Mouse (Mus musculus) embryonic facial prominence, embryonic 12.5 days (tissue): ENCODE measurements at regions not wholly inside any gene's neighbourhood (a gene's known extent, or its start where the extent isn't known, plus 50 kb on each side); places are given as distances from the start of the nearest gene placed in this dataset.

Experiments
- ATAC-seq: fragments of 200-750 bp; cut with Nextera tagmentation; 2 replicates; pipeline ENCODE4 v1.8.0; 2017; ENCODE audit not compliant: insufficient number of reproducible peaks, insufficient read depth, low FRiP score, low TSS enrichment
- H3K27ac ChIP-seq: fragments of 300-500 bp; sonication (generic); 2 replicates; pipeline ENCODE4 v1.5.1; 2016; ENCODE audit warnings: mild to moderate bottlenecking
- H3K27me3 ChIP-seq: fragments of 300-500 bp; sonication (generic); 2 replicates; pipeline ENCODE4 v1.6.1; 2016; ENCODE audit warnings: mild to moderate bottlenecking, moderate library complexity
- H3K36me3 ChIP-seq: fragments of 300-500 bp; sonication (generic); 2 replicates; pipeline ENCODE4 v1.6.1; 2016; ENCODE audit warnings: mild to moderate bottlenecking
- H3K4me1 ChIP-seq: fragments of 300-500 bp; sonication (generic); 2 replicates; pipeline ENCODE4 v1.6.1; 2016
- H3K4me2 ChIP-seq: fragments of 300-500 bp; sonication (generic); replicated peaks from 2 replicates; pipeline ENCODE4 v1.6.1; 2016; ENCODE audit warnings: mild to moderate bottlenecking, moderate library complexity
- H3K4me3 ChIP-seq: fragments of 300-500 bp; sonication (generic); 2 replicates; pipeline ENCODE4 v1.5.1; 2016; ENCODE audit warnings: mild to moderate bottlenecking
- H3K9ac ChIP-seq: fragments of 300-500 bp; sonication (generic); 2 replicates; pipeline ENCODE4 v1.6.1; 2016; ENCODE audit warnings: mild to moderate bottlenecking, moderate library complexity
- H3K9me3 ChIP-seq: fragments of 300-500 bp; sonication (generic); 2 replicates; pipeline ENCODE4 v1.6.1; 2016; ENCODE audit warnings: mild to moderate bottlenecking, moderate library complexity
- WGBS: fragments of 180-500 bp; shearing (Covaris S2); methylation state at CpG from one replicate; pipeline ENCODE4 v1.1.7; 2016; 5-methylcytosine and 5-hydroxymethylcytosine counted together

DNA sequence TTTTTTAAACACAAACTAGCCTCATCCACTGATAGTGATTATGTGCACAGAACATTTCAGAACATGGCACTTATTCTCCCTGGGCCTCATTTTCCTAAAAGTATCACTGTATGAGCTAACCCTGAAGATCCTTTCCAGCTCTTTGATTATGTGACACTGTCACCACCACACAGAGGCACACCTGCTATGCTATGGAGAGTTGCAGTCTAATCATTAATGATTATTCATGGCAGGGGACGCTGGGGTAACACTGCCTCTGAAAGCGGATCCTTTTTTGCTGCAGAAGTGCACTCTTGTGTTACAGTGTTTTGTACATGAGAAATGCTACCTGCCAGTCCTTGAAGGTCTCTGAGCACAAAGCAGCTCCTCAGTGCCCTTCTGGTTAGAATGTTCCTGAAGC, 615.3 kb upstream of the Fbxo33 start:
- 65% methylated on average over 2 of the region's 2 CpGs for WGBS
- H3K9ac ChIP-seq = no peak overlapping the region
- no peaks in the 10 kb centered on the region for H3K9me3 ChIP-seq
- no peak overlapping the region for H3K27ac ChIP-seq
- H3K4me3 ChIP-seq = no peak overlapping the region
- no peaks in the 10 kb centered on the region for H3K36me3 ChIP-seq
- H3K4me2 ChIP-seq = no peak overlapping the region
- no peaks in the 10 kb centered on the region for H3K4me1 ChIP-seq
- no peaks in the 10 kb centered on the region for H3K27me3 ChIP-seq
- ATAC-seq = no peak

DNA sequence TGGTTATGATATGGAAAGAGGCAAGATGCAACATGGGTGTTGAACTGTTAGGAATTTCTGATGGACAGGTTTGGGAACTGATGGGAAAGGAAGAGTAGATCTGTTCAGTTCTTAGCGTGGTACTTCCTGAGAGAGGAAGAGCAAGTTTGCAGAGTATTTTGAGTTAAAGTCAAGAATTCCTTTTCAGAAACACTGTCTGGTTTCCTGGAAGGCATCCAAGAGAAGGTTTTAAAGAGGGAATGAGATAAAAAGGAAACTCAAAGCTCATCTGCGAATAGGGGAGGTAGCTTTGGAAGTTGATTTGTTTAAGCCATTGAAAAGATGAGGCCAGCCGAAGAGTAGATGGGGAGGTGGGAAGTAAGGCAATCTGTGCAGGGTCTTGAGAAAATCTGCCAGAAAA, 603.4 kb upstream of the Fbxo33 start:
- WGBS = 85% methylated on average over 3 of the region's 3 CpGs

DNA sequence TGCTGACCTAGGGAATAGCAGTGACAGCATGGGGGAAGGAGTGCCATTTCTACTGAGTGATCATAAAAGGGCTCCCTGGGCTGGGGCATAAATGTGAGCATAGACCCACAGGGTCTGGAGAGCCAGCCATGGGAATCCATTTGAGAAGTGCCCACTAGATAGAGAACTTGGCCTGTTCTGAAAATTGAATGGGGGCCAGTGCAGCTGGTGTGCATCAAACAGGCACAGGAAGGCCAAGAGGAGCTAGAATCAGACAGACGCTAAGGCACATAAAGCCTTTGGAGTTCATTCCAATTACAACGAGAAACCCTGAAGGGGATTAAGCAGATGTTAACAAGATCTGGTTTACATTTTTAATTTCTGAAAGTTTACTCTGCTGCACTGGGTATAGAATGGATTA, 602.9 kb upstream of the Fbxo33 start:
- Histone ChIP-seq H3K4me3 (no peak overlapping the region), H3K36me3 (no peaks in the 10 kb centered on the region), H3K9ac (no peak overlapping the region), H3K27ac (no peak overlapping the region), H3K4me2 (no peak overlapping the region), H3K9me3 (no peaks in the 10 kb centered on the region), H3K27me3 (no peaks in the 10 kb centered on the region), H3K4me1 (no peaks in the 10 kb centered on the region)
- no peak for ATAC-seq
- 48% methylated on average over 2 of the region's 2 CpGs for WGBS

More for the DNA sequence above, 603.4 kb upstream of the Fbxo33 start:
- no peak overlapping the region for H3K4me3 ChIP-seq
- no peaks in the 10 kb centered on the region for H3K9me3 ChIP-seq
- no peak overlapping the region for H3K4me2 ChIP-seq
- no peaks in the 10 kb centered on the region for H3K27me3 ChIP-seq
- H3K4me1 ChIP-seq = no peaks in the 10 kb centered on the region
- ATAC-seq = no peak
- no peaks in the 10 kb centered on the region for H3K36me3 ChIP-seq
- H3K9ac ChIP-seq = no peak overlapping the region
- no peak overlapping the region for H3K27ac ChIP-seq

DNA sequence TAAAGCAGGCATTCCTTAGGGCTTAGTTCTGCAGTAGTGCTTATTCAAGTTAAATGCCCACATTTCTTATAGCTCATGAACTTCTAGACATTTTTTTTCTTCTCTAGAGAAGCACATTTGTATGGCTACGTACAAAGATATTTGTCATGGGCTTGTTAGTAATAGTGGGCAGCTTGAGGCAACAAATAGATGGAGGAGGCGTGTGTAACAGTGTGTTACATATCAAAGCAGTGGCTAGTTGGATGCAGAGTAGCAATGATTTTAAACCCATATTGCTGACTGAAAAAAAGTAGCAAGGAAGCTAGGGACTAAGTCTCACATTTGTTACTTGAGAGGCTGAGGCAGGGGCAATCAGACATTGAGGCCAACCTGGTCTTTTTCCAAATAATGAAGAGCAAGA, 602.2 kb upstream of the Fbxo33 start:
- Histone ChIP-seq H3K27me3 (no peaks in the 10 kb centered on the region), H3K4me2 (no peak overlapping the region), H3K36me3 (no peaks in the 10 kb centered on the region), H3K4me1 (no peaks in the 10 kb centered on the region), H3K9ac (no peak overlapping the region), H3K9me3 (no peaks in the 10 kb centered on the region), H3K4me3 (no peak overlapping the region), H3K27ac (no peak overlapping the region)
- no peak for ATAC-seq
- WGBS = 77% methylated on average over 2 of the region's 2 CpGs

DNA sequence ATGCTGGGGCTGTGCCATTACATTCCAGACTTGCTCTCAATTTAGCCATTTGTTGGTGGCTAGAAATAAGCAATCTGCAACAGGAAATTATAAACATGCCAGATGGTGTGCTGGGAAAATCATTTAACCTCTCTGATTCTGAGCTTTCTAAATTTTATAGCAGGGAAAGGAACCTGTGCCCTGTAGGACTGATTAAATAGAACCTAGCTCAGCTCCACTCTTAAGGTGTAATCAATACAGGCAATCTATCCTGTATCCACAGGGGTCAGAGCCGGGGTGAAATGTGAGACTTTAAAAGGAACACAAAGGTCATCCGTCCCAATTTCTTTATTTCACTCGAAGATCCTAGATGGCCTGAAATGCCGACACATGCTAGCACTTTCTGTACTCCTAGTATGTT, 596.4 kb upstream of the Fbxo33 start:
- no peak overlapping the region for H3K9ac ChIP-seq
- 29% methylated on average over 4 of the region's 4 CpGs for WGBS

DNA sequence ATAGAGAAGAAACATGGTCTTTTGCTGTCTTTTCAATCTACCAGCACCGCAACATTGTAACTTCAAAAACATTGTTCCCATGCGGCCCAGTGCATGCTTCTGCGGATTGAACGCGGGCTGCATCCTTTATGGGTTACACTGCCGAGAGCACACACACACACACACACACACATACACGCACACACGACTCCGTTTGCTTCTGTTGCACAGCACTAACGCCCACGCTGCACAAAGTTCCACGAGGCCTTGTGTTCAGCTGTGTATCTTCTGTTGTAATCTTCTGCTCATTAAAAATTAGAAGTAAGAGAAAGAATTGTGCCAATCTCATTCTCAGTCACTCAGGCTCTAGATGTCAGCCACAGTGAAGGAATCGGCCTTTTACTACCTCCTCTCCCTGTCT, 594.8 kb upstream of the Fbxo33 start:
- H3K27me3 ChIP-seq = no peaks in the 10 kb centered on the region
- no peak overlapping the region for H3K4me3 ChIP-seq
- no peak overlapping the region for H3K4me2 ChIP-seq
- no peak overlapping the region for H3K9ac ChIP-seq
- no peaks in the 10 kb centered on the region for H3K4me1 ChIP-seq
- ATAC-seq = no peak
- H3K9me3 ChIP-seq = no peaks in the 10 kb centered on the region
- no peak overlapping the region for H3K27ac ChIP-seq
- 86% methylated on average over 13 of the region's 13 CpGs for WGBS
- no peaks in the 10 kb centered on the region for H3K36me3 ChIP-seq

More for the DNA sequence above, 596.4 kb upstream of the Fbxo33 start:
- ATAC-seq = no peak
- no peaks in the 10 kb centered on the region for H3K27me3 ChIP-seq
- no peak overlapping the region for H3K27ac ChIP-seq
- no peak overlapping the region for H3K4me2 ChIP-seq
- no peaks in the 10 kb centered on the region for H3K36me3 ChIP-seq
- H3K4me1 ChIP-seq = no peaks in the 10 kb centered on the region
- no peaks in the 10 kb centered on the region for H3K9me3 ChIP-seq
- no peak overlapping the region for H3K4me3 ChIP-seq

DNA sequence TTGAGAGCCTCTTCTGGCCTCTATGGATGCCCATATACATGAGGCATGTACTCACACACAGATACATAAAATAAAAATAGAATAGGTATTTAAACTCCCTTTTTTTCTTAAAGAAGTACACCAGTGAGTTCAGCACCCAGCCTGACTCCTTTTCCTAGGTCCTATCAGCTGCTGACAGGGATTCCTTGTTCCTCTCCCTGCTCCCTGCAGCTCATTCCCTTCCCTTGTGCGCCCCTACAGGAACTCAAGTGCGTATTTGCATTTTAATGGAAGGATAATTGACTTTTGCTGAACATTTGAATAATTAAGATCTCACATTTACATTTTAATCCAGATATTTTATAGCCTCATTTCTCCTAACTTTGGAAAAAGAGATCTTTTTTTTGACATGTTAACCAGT, 589.7 kb upstream of the Fbxo33 start:
- WGBS = 26% methylated on average over 2 of the region's 2 CpGs
- Histone ChIP-seq H3K27me3 (no peaks in the 10 kb centered on the region), H3K27ac (no peak overlapping the region), H3K9me3 (no peaks in the 10 kb centered on the region), H3K4me2 (no peak overlapping the region), H3K9ac (no peak overlapping the region), H3K4me1 (no peaks in the 10 kb centered on the region), H3K36me3 (no peaks in the 10 kb centered on the region), H3K4me3 (no peak overlapping the region)
- ATAC-seq = no peak

DNA sequence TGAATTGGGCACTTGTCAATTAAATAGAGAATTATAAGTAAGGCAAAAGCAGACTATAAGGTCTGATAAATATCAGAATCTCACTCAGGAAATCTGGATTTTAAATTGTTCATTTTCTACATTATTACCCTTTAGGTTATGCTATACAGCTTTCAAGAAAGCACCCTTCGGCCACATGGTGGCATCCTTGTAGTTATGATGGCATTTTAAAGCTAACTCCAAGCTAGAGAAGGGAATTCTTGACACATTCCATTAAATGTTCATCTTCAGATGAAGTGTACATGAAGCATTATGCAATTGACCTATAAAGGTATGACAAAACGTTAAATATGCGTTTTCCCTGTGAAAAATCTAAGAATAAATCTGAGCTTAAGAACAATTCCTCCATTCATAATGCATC, 578.5 kb upstream of the Fbxo33 start:
- Histone ChIP-seq H3K4me3 (no peak overlapping the region), H3K4me2 (no peak overlapping the region)

DNA sequence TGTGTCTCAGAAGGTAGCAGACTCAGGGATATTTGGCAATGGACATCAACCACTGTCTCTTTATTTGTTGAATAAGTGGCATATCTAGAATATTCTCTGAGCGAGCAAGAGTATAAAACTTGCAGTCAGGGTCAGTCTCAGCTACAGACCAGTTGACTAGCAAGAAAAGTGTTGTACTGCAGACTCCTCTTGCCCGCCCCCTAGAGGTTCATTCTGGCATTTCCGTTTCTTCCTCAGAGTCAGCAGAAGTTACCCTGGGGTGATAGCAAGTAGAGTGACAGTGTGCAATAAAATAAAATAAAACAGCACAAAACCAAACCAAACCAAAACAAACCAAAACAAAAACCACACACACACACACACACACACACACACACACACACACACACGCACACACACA, 571.9 kb upstream of the Fbxo33 start:
- Histone ChIP-seq H3K36me3 (no peaks in the 10 kb centered on the region), H3K4me1 (no peaks in the 10 kb centered on the region), H3K27ac (no peak overlapping the region), H3K4me2 (no peak overlapping the region), H3K9me3 (no peaks in the 10 kb centered on the region), H3K9ac (no peak overlapping the region), H3K4me3 (no peak overlapping the region), H3K27me3 (no peaks in the 10 kb centered on the region)
- 62% methylated on average over 4 of the region's 4 CpGs for WGBS
- no peak for ATAC-seq

More for the DNA sequence above, 578.5 kb upstream of the Fbxo33 start:
- Histone ChIP-seq H3K4me1 (no peaks in the 10 kb centered on the region), H3K27me3 (0 out of 2 replicates have a peak, but pooled peaks cover 3% of the 10 kb centered on the region), H3K27ac (no peak overlapping the region), H3K36me3 (no peaks in the 10 kb centered on the region), H3K9me3 (no peaks in the 10 kb centered on the region), H3K9ac (no peak overlapping the region)
- ATAC-seq = no peak
- 53% methylated on average over 3 of the region's 3 CpGs for WGBS

DNA sequence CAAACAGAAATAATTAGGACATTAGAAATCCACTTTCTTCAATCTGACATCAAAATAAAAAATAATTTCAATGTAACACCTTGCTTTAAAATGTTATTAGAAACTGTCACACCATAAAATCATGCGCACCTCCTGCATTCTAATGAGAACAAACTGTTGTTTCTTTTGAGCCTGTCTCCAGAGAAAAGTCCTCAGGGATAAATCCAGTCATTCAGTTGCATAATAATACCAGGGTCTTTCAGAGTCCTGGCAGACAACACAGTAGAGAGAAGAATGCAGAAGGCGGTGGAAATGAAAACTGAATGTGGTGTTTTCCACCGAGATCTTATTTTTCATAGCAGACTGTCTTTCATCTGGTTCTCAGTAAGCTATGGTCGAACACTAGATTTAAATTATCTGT, 567.3 kb upstream of the Fbxo33 start:
- Histone ChIP-seq H3K36me3 (no peaks in the 10 kb centered on the region), H3K4me3 (no peak overlapping the region), H3K4me1 (no peaks in the 10 kb centered on the region), H3K9me3 (no peaks in the 10 kb centered on the region), H3K27me3 (no peaks in the 10 kb centered on the region), H3K27ac (no peak overlapping the region), H3K9ac (no peak overlapping the region), H3K4me2 (no peak overlapping the region)
- WGBS = 72% methylated on average over 4 of the region's 4 CpGs
- no peak for ATAC-seq

DNA sequence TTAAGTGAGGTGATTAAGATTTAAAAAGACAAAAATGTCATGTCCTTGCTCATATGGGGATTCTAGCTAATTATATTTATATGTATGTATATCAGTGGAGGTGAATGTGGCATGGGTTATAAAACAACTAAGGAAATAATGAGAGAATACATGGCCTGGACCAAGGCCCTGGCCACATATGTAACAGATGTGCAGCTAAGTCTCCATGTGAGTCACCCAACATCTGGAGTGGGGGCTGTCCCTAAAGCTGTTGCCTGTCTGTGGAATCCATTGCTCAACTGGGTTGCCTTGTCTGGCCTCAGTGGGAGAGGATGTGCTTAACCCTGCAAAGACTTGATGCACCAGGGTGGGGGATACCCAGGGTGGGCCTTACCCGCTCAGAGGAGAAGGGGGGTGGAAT, 551.5 kb upstream of the Fbxo33 start:
- ATAC-seq = no peak
- 100% methylated on average over 1 of the region's 1 CpGs for WGBS
- Histone ChIP-seq H3K9me3 (no peaks in the 10 kb centered on the region), H3K4me1 (no peaks in the 10 kb centered on the region), H3K36me3 (no peaks in the 10 kb centered on the region), H3K9ac (no peak overlapping the region), H3K27me3 (no peaks in the 10 kb centered on the region), H3K4me3 (no peak overlapping the region), H3K4me2 (no peak overlapping the region), H3K27ac (no peak overlapping the region)

DNA sequence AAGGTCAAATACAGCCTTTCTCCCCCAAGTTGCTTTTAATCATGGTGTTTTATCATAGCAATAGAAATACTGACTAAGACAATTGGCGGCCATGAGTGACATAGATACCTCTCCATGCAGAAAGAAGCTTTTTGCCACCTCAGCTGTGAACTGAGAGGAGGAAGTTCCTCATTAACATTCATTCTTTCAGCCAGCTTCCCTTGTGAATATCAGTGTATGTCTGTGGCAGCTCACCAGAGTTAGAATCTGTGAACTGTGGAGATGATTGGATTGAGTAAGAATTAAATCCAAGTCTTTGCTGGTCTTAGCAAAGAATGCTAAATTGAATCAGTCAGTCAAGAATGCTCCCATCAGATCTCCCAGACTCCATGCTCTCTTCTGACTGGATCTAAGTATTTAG, 542.7 kb upstream of the Fbxo33 start:
- no peaks in the 10 kb centered on the region for H3K36me3 ChIP-seq
- H3K4me2 ChIP-seq = no peak overlapping the region
- ATAC-seq = no peak
- no peaks in the 10 kb centered on the region for H3K4me1 ChIP-seq
- H3K4me3 ChIP-seq = no peak overlapping the region
- H3K9ac ChIP-seq = no peak overlapping the region
- H3K27ac ChIP-seq = no peak overlapping the region
- no peaks in the 10 kb centered on the region for H3K27me3 ChIP-seq
- H3K9me3 ChIP-seq = no peaks in the 10 kb centered on the region
- WGBS = 79% methylated on average over 1 of the region's 1 CpGs

DNA sequence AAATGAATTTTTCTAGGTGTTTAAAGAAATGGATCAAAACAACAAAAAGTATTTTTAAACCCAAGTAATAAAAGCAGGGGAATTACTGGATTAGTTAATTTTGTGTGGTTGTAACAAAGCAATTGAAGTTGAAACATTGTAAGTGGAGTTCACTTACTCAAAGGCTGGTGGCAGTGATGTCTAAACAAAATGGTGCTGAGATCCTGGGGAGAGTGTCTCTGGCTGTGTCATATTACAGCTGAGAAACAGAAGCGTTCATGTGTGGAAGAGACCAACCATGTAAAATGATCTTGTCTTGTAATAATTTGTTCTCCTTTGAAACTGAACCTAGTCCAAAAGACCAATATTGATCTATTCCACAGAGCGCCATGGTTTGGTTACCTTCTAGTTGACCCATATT, 525.2 kb upstream of the Fbxo33 start:
- WGBS = 66% methylated on average over 2 of the region's 2 CpGs

More for the DNA sequence above, 525.2 kb upstream of the Fbxo33 start:
- Histone ChIP-seq H3K27ac (no peak overlapping the region), H3K27me3 (no peaks in the 10 kb centered on the region), H3K4me2 (no peak overlapping the region), H3K9ac (no peak overlapping the region), H3K4me1 (no peaks in the 10 kb centered on the region), H3K9me3 (no peaks in the 10 kb centered on the region), H3K36me3 (no peaks in the 10 kb centered on the region), H3K4me3 (no peak overlapping the region)
- ATAC-seq = no peak
